Mouse (Mus musculus) hindbrain, embryonic 11.5 days (tissue): ENCODE results near the gene Nxt1. TPM values are rescaled to one million over a fixed set of nuclear protein-coding genes. Genes with fewer than 3 reads are reported as not detected.

Source experiments
- ATAC-seq: fragments of 200-750 bp; cut with Nextera tagmentation; 2 replicates; pipeline ENCODE4 v1.8.0; 2017; ENCODE audit warnings: mild to moderate bottlenecking, moderate TSS enrichment, moderate library complexity; ENCODE audit not compliant: low FRiP score
- DNase-seq: peaks from one replicate; pipeline ENCODE4 v3.0.0-alpha.2; 2015; ENCODE audit warnings: low spot score
- H3K27ac ChIP-seq: fragments of 300-500 bp; sonication (generic); 2 replicates; pipeline ENCODE4 v1.5.1; 2014; ENCODE audit warnings: mild to moderate bottlenecking, low read depth, low read length
- H3K27me3 ChIP-seq: fragments of 300-500 bp; sonication (generic); 2 replicates; pipeline ENCODE4 v1.6.1; 2014; ENCODE audit warnings: mild to moderate bottlenecking, low read length, moderate library complexity, mixed read lengths; ENCODE audit not compliant: control insufficient read depth, insufficient read depth
- H3K36me3 ChIP-seq: fragments of 300-500 bp; sonication (generic); 2 replicates; pipeline ENCODE4 v1.6.1; 2014; ENCODE audit warnings: mild to moderate bottlenecking, low read length, moderate library complexity, mixed read lengths; ENCODE audit not compliant: control insufficient read depth, insufficient read depth
- H3K4me1 ChIP-seq: fragments of 300-500 bp; sonication (generic); replicated peaks from 2 replicates; pipeline ENCODE4 v1.6.1; 2014; ENCODE audit warnings: low read length, mixed read lengths; ENCODE audit not compliant: control insufficient read depth, insufficient read depth
- H3K4me2 ChIP-seq: fragments of 300-500 bp; sonication (generic); replicated peaks from 2 replicates; pipeline ENCODE4 v1.6.1; 2014; ENCODE audit warnings: mild to moderate bottlenecking, low read depth, low read length
- H3K4me3 ChIP-seq: fragments of 300-500 bp; sonication (generic); 2 replicates; pipeline ENCODE4 v1.5.1; 2014; ENCODE audit warnings: low read depth, low read length
- H3K9ac ChIP-seq: fragments of 300-500 bp; sonication (generic); 2 replicates; pipeline ENCODE4 v1.6.1; 2014; ENCODE audit warnings: low read depth, low read length
- H3K9me3 ChIP-seq: fragments of 300-500 bp; sonication (generic); 2 replicates; pipeline ENCODE4 v1.6.1; 2016; ENCODE audit warnings: low read length; ENCODE audit not compliant: control insufficient read depth
- WGBS: fragments of 180-500 bp; shearing (Covaris S2); extraction: QIAGEN DNeasy Blood & Tissue Kit; methylation state at CpG from one replicate; pipeline ENCODE4 v1.1.7; 2014; 5-methylcytosine and 5-hydroxymethylcytosine counted together
- polyA plus RNA-seq: library from polyadenylated mRNA; unstranded; fragments of >200 nt; fragmentation: Nextera tagmentation; extraction: Ambion mirVana; gene quantifications from 2 replicates; pipeline ENCODE4 v1.2.1, GENCODE M21; 2014

Gene Nxt1
- polyA plus RNA-seq, 1 experiment from 2014 or later: 113 TPM

- Histone ChIP-seq H3K9me3 (no peaks in the 10 kb centered on the region), H3K36me3 (no peaks in the 10 kb centered on the region), H3K4me1 (no peaks in the 10 kb centered on the region), H3K4me3 (no peak overlapping the region), H3K27me3 (no peaks in the 10 kb centered on the region), H3K9ac (no peak overlapping the region), H3K4me2 (no peak overlapping the region), H3K27ac (no peak overlapping the region)
- no peak for DNase-seq
- ATAC-seq: no peak
- 80% methylated on average over 6 of the region's 6 CpGs for WGBS
Observed at GRCm38 (mm10) chr2:148644421-148645000, 27.9 kb upstream of the Nxt1 start.

GRCm38 (mm10) chr2:148650587-148651357 lies 21.6 kb upstream of the Nxt1 start:
- Histone ChIP-seq H3K27ac (0 out of 2 replicates have a peak overlapping the region, but pooled peaks have one; percentile 8), H3K4me2 (no peak overlapping the region), H3K9ac (no peak overlapping the region), H3K36me3 (no peaks in the 10 kb centered on the region), H3K9me3 (no peaks in the 10 kb centered on the region), H3K4me1 (no peaks in the 10 kb centered on the region), H3K27me3 (no peaks in the 10 kb centered on the region), H3K4me3 (no peak overlapping the region)
- 12% methylated on average over 3 of the region's 3 CpGs for WGBS
- ATAC-seq: peak; percentile 87
- DNase-seq: peak; percentile 37

- no peaks in the 10 kb centered on the region for H3K36me3 ChIP-seq
- no peak overlapping the region for H3K4me3 ChIP-seq
- no peaks in the 10 kb centered on the region for H3K4me1 ChIP-seq
- H3K9me3 ChIP-seq: no peaks in the 10 kb centered on the region
- H3K27ac ChIP-seq: no peak overlapping the region
- ATAC-seq (0 out of 2 replicates have a peak, but pooled peaks have one; percentile 34), DNase-seq (peak; percentile 70)
- 4% methylated on average over 3 of the region's 3 CpGs for WGBS
- H3K9ac ChIP-seq: no peak overlapping the region
- no peak overlapping the region for H3K4me2 ChIP-seq
- H3K27me3 ChIP-seq: no peaks in the 10 kb centered on the region
Observed at GRCm38 (mm10) chr2:148654961-148655360, 17.4 kb upstream of the Nxt1 start.

GRCm38 (mm10) chr2:148663458-148663857 lies 8.9 kb upstream of the Nxt1 start:
- Histone ChIP-seq H3K9ac (no peak overlapping the region), H3K27ac (no peak overlapping the region), H3K27me3 (no peaks in the 10 kb centered on the region), H3K36me3 (no peaks in the 10 kb centered on the region), H3K4me2 (no peak overlapping the region), H3K4me3 (no peak overlapping the region), H3K4me1 (no peaks in the 10 kb centered on the region), H3K9me3 (no peaks in the 10 kb centered on the region)
- WGBS: 91% methylated on average over 1 of the region's 1 CpGs
- ATAC-seq (no peak), DNase-seq (no peak)

- Histone ChIP-seq H3K4me2 (peak overlapping the region; percentile 50), H3K9me3 (no peaks in the 10 kb centered on the region), H3K36me3 (0 out of 2 replicates have a peak, but pooled peaks cover 4% of the 10 kb centered on the region), H3K27ac (peak overlapping the region; percentile 37), H3K4me3 (peak overlapping the region; percentile 34), H3K27me3 (no peaks in the 10 kb centered on the region), H3K9ac (peak overlapping the region; percentile 49; the same call in 1 of the 2 replicates), H3K4me1 (0 out of 2 replicates have a peak, but pooled peaks cover 5% of the 10 kb centered on the region)
- ATAC-seq (peak; percentile 46), DNase-seq (peak; percentile 87)
- WGBS: 4% methylated on average over 26 of the region's 26 CpGs
Observed at GRCm38 (mm10) chr2:148677801-148678200, 5.4 kb downstream of the Nxt1 start.

- DNase-seq: peak; percentile 63
- 1% methylated on average over 9 of the region's 9 CpGs for WGBS
- Histone ChIP-seq H3K27me3 (no peaks in the 10 kb centered on the region), H3K36me3 (0 out of 2 replicates have a peak, but pooled peaks cover 4% of the 10 kb centered on the region), H3K4me3 (no peak overlapping the region), H3K4me1 (0 out of 2 replicates have a peak, but pooled peaks cover 4% of the 10 kb centered on the region), H3K9me3 (no peaks in the 10 kb centered on the region), H3K27ac (peak overlapping the region; percentile 63), H3K9ac (no peak overlapping the region; the same call in 1 of the 2 replicates), H3K4me2 (peak overlapping the region; percentile 9; the same call in 1 of the 2 replicates)
- ATAC-seq: peak; percentile 34
Observed at GRCm38 (mm10) chr2:148679346-148679745, 6.9 kb downstream of the Nxt1 start.

GRCm38 (mm10) chr2:148680775-148681291 lies 8.4 kb downstream of the Nxt1 start, which contains the start of gene Gzf1:
TSS of gene Gzf1 (plus strand) at chr2:148681023.
- under 1% methylated on average over 39 of the region's 39 CpGs for WGBS
- ATAC-seq: peak; percentile 94
- Histone ChIP-seq H3K4me3 (peak within 1 kb of the TSS; percentile 79), H3K4me2 (peak within 1 kb of the TSS; percentile 73), H3K9ac (peak within 1 kb of the TSS; percentile 74), H3K27ac (peak within 1 kb of the TSS; percentile 73), H3K9me3 (no peaks in the 10 kb centered on the region), H3K4me1 (0 out of 2 replicates have a peak, but pooled peaks cover 4% of the 10 kb centered on the region), H3K27me3 (no peaks in the 10 kb centered on the region), H3K36me3 (peaks cover 6% of the 10 kb centered on the region; the same call in 1 of the 2 replicates)
- DNase-seq: peak; percentile 100

GRCm38 (mm10) chr2:148681461-148681891 lies 9.1 kb downstream of the Nxt1 start:
- peak overlapping the region; percentile 79 for H3K4me3 ChIP-seq
- ATAC-seq (peak; percentile 69), DNase-seq (peak; percentile 66)
- H3K9me3 ChIP-seq: no peaks in the 10 kb centered on the region
- peak overlapping the region; percentile 70 for H3K27ac ChIP-seq
- H3K9ac ChIP-seq: peak overlapping the region; percentile 74
- H3K27me3 ChIP-seq: no peaks in the 10 kb centered on the region
- 11% methylated on average over 17 of the region's 17 CpGs for WGBS
- 0 out of 2 replicates have a peak, but pooled peaks cover 4% of the 10 kb centered on the region for H3K4me1 ChIP-seq
- H3K36me3 ChIP-seq: peaks cover 3% of the 10 kb centered on the region; the same call in 1 of the 2 replicates
- H3K4me2 ChIP-seq: peak overlapping the region; percentile 73
